Mouse (Mus musculus) frontal cortex, adult (tissue): ENCODE measurements around the gene Ppfia2.

Experiments used
- ATAC-seq: cut with Nextera tagmentation; 2 replicates; pipeline ENCODE4 v1.9.2; 2017; ENCODE audit warnings: mild to moderate bottlenecking, moderate library complexity, mixed read lengths; ENCODE audit not compliant: low TSS enrichment

Ppfia2 gene

DNA sequence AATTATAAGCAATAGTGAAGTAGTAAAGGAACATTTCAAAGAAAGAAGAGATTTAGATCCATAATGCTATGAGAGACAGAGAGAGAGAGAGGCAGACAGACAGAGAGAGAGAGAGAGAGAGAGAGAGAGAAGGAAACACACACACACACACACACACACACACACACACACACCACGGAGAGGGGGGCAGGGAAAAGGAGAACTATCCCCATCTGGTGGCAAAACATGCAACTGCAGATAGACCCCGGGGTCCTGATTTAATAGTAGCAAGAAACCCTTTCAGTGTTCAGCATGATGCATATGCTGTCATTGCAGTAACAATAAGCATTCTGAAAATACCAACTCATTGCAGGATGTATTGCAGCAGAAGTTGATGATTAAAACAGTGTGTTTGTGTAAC lies 442.9 kb downstream of the Ppfia2 start:
- ATAC-seq: peak; percentile 29; the same call in 1 of the 2 replicates

DNA sequence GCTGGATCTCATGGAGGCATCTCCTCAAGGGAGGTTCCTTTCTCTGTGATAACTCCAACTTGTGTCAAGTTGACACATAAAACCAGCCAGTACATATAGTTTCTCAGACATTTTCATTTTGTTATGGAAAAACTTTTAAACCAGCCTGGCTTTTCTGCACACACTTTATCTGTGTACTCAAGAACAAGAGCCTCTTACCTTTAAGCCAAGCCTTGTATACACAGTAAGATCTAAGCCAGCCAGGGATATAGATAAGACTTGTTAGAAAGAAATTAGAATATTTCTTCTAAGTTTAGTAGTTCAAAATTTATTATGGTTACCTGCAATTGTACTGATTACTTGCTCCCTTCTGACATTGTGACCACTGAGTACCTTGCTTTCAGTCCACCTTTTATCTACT lies 444.1 kb downstream of the Ppfia2 start:
- ATAC-seq: no peak

DNA sequence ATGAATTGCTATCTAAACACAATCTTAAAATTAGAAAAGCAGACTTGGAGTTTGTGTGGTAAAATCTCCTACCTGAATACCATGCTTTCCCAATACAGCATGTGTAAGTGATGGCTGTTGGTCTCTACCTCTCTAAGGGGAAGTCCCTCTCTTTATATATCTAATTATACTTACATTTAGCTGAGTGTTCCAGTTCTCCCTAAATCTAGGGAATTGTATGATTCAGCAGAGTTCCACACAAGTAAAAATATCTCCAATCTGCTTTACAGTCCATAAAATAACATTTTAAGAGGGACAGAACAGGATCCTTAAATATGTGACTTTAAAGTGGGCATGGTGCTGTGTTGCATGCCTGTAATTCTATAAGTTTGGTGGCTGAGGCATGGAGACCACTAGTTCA lies 444.7 kb downstream of the Ppfia2 start:
- ATAC-seq: peak; percentile 92

- no peak for ATAC-seq
These were observed 454.2 kb downstream of the Ppfia2 start for GRCm38 (mm10) chr10:106924334-106924733.

DNA sequence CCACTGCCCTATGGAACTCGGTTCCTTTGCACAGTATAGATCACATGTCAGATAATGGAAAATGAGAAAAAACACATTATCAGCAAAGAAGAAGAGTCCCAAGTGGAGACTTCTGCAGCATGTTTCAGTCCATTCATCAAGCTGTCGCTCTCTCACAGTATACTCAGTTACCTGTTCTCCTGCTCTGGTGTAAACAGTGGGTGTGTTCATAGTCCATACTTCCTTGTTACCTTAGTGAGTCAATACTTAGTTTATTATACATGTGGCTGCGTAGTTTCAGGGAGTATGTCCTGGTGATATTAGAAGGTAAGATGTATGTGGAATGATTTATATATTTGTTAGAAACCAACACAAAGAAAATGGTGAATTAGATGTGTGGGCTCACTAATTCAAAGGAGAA lies 454.7 kb downstream of the Ppfia2 start:
- ATAC-seq: no peak

DNA sequence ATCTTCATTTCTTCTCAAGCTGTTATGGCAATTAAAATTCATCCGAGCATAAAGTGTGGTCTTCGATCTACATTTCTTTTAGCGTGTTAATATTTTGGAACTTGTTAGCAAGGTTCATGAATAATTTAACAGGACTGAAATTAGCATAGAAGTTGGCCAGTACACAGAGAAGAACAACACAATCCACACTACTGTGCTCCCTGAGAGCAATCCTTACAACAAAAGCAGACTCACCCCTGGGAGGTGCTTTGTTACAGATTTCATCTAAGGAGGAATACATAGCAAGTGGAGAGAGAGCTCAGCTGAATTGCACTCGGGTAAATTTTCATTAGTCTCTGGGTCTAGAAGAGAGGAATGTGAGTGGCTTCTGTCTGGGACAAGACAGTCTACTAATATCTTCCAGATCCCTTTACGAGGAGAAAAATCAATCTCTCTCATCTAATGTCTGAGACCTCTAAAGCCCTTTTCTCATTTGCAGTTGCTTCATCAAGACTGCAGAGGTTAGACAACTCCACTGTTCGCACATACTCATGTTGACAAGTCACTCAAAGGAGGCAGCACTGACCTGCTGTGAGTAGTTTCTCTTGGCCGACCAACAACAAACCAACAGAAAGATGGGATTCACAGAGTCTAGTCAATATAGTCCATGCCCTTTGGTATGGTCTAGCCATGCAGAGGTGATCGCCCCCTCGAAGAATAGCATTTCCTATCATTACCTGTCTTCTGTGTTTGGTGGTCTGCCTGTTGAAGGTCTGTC lies 458.6 kb downstream of the Ppfia2 start:
- peak; percentile 62 for ATAC-seq

- ATAC-seq: peak; percentile 38; the same call in 1 of the 2 replicates
These were observed 462.5 kb downstream of the Ppfia2 start for GRCm38 (mm10) chr10:106932571-106933073.

DNA sequence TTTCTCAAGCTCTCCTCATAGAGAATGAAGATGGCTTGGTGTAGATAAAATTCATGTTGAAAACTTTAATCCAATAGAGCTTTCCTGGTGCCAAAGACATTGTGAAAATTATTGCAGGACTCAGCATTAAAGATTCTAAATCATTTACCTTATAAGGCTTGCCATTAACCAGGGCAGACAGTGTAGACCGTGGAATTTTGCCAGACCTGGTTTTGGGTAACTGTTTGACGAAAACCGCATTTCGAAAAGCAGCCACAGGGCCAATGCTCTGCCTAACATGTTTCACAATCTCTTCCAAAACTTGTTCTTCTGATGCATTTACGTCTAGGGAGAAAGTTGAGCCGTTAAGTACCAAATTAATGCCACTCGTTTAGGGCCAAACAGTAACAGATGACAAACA lies 466.9 kb downstream of the Ppfia2 start:
- ATAC-seq: no peak

DNA sequence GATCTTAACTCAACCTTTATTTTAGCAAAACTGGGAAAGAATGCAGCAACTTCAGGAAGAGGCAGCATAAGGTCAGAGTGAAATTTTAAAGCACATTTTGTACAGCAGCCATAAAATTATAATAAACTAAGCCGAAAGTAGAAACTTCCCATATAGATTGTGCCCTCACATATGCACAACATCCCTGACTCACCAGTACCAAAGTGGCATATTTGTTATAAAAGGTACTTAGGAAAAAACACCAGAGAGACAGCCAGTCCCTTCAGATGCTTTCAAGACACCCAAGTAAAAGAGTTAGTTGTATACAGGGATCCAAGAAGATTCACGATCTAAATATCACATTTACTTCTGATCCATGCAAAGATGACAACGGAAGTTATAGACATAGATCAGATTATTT lies 468.7 kb downstream of the Ppfia2 start:
- peak; percentile 93 for ATAC-seq

GRCm38 (mm10) chr10:106939441-106939840 lies 469.3 kb downstream of the Ppfia2 start:
- no peak for ATAC-seq

GRCm38 (mm10) chr10:106941380-106941779 lies 471.2 kb downstream of the Ppfia2 start:
- ATAC-seq: no peak

DNA sequence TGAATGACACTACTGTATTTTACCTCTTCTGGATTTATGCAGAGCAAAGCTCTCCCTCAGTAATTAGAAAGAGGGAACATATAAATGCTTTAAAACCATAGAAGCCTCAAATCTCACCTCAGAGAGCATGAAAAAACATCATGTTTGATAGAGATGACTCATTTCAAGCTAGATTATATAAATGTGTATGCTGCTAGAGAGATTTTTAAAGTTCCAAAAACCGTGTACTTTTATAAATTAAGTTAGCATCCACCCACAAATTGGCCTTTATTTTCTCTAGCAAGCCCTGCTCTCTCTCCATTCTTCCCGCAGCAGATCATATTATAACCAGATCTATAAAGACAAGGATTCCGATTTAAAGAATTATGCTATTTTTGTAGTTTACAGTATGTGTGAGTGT lies 488.9 kb downstream of the Ppfia2 start:
- ATAC-seq: peak; percentile 92

- no peak for ATAC-seq
These were observed 505.3 kb downstream of the Ppfia2 start for GRCm38 (mm10) chr10:106975193-106976141.
